Mouse (Mus musculus) lung, adult 18-20 months (tissue): Measurements from ENCODE around the gene Aff2.

ENCODE experiments used
- DNase-seq, 2 experiments: peaks; one replicate each; pipeline ENCODE4 v3.0.0; 2022; ENCODE audit warnings: mixed read lengths in 2 of 2

The Aff2 gene

GRCm38 (mm10) chrX:69744962-69745597 lies 385.0 kb downstream of the Aff2 start:
- DNase-seq = no peak

- no peak for DNase-seq
These were observed 441.9 kb downstream of the Aff2 start for GRCm38 (mm10) chrX:69801890-69802439.

- DNase-seq = no peak
These were observed 442.4 kb downstream of the Aff2 start for GRCm38 (mm10) chrX:69802481-69802880.

- no peak for DNase-seq
These were observed 451.7 kb downstream of the Aff2 start for GRCm38 (mm10) chrX:69811798-69812197.

- no peak for DNase-seq
These were observed 455.0 kb downstream of the Aff2 start for GRCm38 (mm10) chrX:69815054-69815453.

GRCm38 (mm10) chrX:69817679-69818078 lies 457.6 kb downstream of the Aff2 start:
- DNase-seq = no peak

GRCm38 (mm10) chrX:69818188-69818587 lies 458.1 kb downstream of the Aff2 start:
- DNase-seq = no peak

GRCm38 (mm10) chrX:69867601-69868000 lies 507.5 kb downstream of the Aff2 start:
- no peak for DNase-seq

- DNase-seq = no peak
These were observed 531.6 kb downstream of the Aff2 start for GRCm38 (mm10) chrX:69891713-69892112.
